Mouse (Mus musculus) adipocyte (in vitro differentiated cells): Measurements from ENCODE around the gene Samd11.
A peak's percentile ranks its signal among the peaks of the same experiment; 100 is the strongest.

Source experiments
- DNase-seq: peaks from one replicate; pipeline ENCODE4 v3.0.0-alpha.2; 2016; ENCODE audit warnings: low spot score

Samd11 gene

GRCm38 (mm10) chr4:156213134-156213533 lies 42.3 kb downstream of the Samd11 start:
- DNase-seq: no peak

GRCm38 (mm10) chr4:156209963-156210635 lies 45.4 kb downstream of the Samd11 start:
- no peak for DNase-seq

- no peak for DNase-seq
Measured at GRCm38 (mm10) chr4:156208872-156209271, 46.6 kb downstream of the Samd11 start.

- DNase-seq: no peak
Measured at GRCm38 (mm10) chr4:156203413-156204131, 51.9 kb downstream of the Samd11 start.

GRCm38 (mm10) chr4:156203001-156203412 lies 52.5 kb downstream of the Samd11 start, which contains the start of gene AW011738:
TSS of gene AW011738 (plus strand) at chr4:156203304.
- DNase-seq: no peak

GRCm38 (mm10) chr4:156202462-156202893 lies 53.0 kb downstream of the Samd11 start:
- no peak for DNase-seq

GRCm38 (mm10) chr4:156200623-156201475 lies 54.6 kb downstream of the Samd11 start, which contains the start of gene Isg15:
TSS of gene Isg15 (minus strand) at chr4:156200818.
- DNase-seq: peak; percentile 42

GRCm38 (mm10) chr4:156197829-156198205 lies 57.6 kb downstream of the Samd11 start:
- DNase-seq: peak; percentile 86

GRCm38 (mm10) chr4:156197131-156197828 lies 58.2 kb downstream of the Samd11 start, which contains the start of gene Agrn:
TSS of gene Agrn (minus strand) at chr4:156197488.
- DNase-seq: peak; percentile 50
